Mouse (Mus musculus): Measurements from ENCODE around the gene Dhx32.

DNA sequence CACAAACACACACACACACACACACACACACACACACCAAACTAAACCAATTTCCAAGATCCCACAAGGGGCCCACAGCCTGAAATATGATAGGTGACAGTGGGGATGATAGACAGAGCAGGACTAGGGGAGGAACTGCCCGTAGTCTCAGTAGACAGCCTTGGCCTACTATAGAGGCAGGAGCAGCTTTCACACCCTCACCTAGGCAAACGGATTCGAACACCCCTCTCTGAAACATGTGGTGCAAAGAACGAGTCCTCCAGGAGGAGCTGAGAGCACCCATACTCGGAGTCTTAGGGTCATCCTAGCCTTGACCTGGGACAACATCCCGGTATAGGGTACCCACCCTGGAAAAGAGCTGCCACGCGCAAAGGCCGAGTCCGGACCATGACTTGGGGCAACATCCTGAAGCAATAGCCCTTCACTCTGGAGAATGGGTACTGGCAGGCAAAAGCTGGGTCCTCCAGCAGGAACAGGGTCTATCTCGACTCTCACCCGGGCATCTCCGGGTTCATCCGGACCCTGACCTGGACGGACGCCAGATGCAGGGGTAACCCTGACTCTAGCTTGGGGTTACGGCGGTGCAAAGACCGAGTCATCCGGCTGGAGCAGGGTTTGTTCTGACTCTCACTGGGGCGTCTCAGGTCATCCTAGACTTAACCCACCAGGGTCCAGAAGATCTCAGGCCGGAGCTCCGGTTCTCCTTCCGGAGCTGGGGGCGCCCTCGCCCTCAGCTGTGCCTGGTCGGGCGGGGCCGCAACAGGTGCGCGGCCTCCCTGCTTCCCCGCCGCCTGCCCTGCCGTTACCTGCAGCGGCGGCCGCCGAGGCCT is 6.5 kb downstream of the Dhx32 start:
- TF ChIP-seq CTCF (IDR thresholded peaks at IDR 0.05; ENCODE audit: control insufficient read depth, insufficient read depth, insufficient replicate concordance, low read depth, low read length) (no peak), POLR2A (IDR thresholded peaks at IDR 0.05; ENCODE audit: control insufficient read depth, low read depth, low read length) (no peak)
